Mouse (Mus musculus) heart, postnatal 0 days (tissue): ENCODE data around the gene Tanc1.

Experiments used
- CTCF ChIP-seq: IDR thresholded peaks from 2 replicates; pipeline ENCODE4 v1.5.1; 2016; ENCODE audit warnings: antibody characterized with exemption, control low read depth, low read depth
- EP300 ChIP-seq: IDR thresholded peaks from 2 replicates; pipeline ENCODE4 v1.6.1; 2016; ENCODE audit warnings: antibody characterized with exemption, low read depth

DNA sequence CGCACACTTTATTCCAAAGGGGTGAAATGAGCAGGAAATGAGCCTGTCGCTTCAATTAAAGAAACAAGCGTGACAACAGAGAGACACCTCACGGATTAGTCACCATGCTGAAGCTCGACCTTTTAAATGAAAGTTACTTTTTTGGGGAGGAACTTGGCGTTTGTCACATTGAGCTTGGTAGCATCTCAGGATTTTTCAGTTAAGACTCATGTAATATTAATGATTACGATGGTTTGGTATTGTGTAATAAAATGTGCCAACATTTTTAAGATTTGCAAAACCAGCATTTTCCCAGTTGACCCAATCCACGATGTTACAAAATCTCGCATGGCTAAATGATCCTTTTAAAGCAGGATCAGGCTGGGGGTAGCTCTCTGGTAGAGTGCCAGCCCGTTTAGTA, 153.8 kb downstream of the Tanc1 start:
- TF ChIP-seq EP300 (no peak), CTCF (no peak)
